Mouse (Mus musculus) neural tube, embryonic 15.5 days (tissue): ENCODE measurements at regions not wholly inside any gene's neighbourhood (a gene's known extent, or its start where the extent isn't known, plus 50 kb on each side); places are given as distances from the start of the nearest gene placed in this dataset.

Source experiments
- ATAC-seq: fragments of 200-750 bp; cut with Nextera tagmentation; 2 replicates; pipeline ENCODE4 v1.8.0; 2017; ENCODE audit warnings: mild to moderate bottlenecking, moderate TSS enrichment, moderate library complexity; ENCODE audit not compliant: low FRiP score
- H3K27ac ChIP-seq: fragments of 300-500 bp; sonication (generic); replicated peaks from 2 replicates; pipeline ENCODE4 v1.5.1; 2015; ENCODE audit warnings: mild to moderate bottlenecking, inconsistent platforms
- H3K27me3 ChIP-seq: fragments of 300-500 bp; sonication (generic); replicated peaks from 2 replicates; pipeline ENCODE4 v1.6.1; 2015; ENCODE audit warnings: inconsistent platforms
- H3K36me3 ChIP-seq: fragments of 300-500 bp; sonication (generic); 2 replicates; pipeline ENCODE4 v1.6.1; 2015; ENCODE audit warnings: inconsistent platforms
- H3K4me1 ChIP-seq: fragments of 300-500 bp; sonication (generic); 2 replicates; pipeline ENCODE4 v1.6.1; 2015; ENCODE audit warnings: inconsistent platforms
- H3K4me2 ChIP-seq: fragments of 300-500 bp; sonication (generic); 2 replicates; pipeline ENCODE4 v1.6.1; 2015; ENCODE audit warnings: inconsistent platforms, mild to moderate bottlenecking, moderate library complexity
- H3K4me3 ChIP-seq: fragments of 300-500 bp; sonication (generic); replicated peaks from 2 replicates; pipeline ENCODE4 v1.5.1; 2015; ENCODE audit warnings: mild to moderate bottlenecking, inconsistent platforms
- H3K9ac ChIP-seq: fragments of 300-500 bp; sonication (generic); replicated peaks from 2 replicates; pipeline ENCODE4 v1.6.1; 2015; ENCODE audit warnings: mild to moderate bottlenecking, inconsistent platforms
- H3K9me3 ChIP-seq: fragments of 300-500 bp; sonication (generic); replicated peaks from 2 replicates; pipeline ENCODE4 v1.6.1; 2016; ENCODE audit warnings: inconsistent platforms
- WGBS: fragments of 180-500 bp; shearing (Covaris S2); methylation state at CpG from one replicate; pipeline ENCODE4 v1.1.7; 2015; ENCODE audit warnings: mixed read lengths; 5-methylcytosine and 5-hydroxymethylcytosine counted together

DNA sequence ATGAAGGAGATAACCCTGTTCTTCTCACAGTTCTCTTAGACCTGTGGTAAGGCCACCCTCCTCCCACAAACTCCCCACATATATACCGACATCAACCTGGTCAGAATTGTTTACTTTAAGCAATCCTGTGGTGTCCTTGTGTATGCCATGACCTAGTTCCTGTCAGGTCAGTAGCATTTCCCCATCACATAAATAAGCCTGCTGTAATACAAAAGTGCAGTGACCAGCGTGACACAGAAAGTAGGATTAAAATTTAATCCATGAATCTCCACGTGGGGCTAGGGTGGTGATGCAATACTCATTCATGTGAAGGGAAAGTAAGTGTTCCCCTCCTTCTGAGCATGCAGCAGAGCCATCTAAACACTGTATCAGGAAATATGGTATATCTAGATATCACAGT is 923.2 kb upstream of the Lrrc6 start:
- H3K36me3 ChIP-seq, result no peaks in the 10 kb centered on the region
- H3K9me3 ChIP-seq, result no peaks in the 10 kb centered on the region
- no peak overlapping the region for H3K4me2 ChIP-seq
- WGBS, result 77% methylated on average over 3 of the region's 3 CpGs
- H3K4me1 ChIP-seq, result no peaks in the 10 kb centered on the region
- no peak overlapping the region for H3K27ac ChIP-seq
- no peak overlapping the region for H3K4me3 ChIP-seq
- ATAC-seq, result no peak
- H3K27me3 ChIP-seq, result no peaks in the 10 kb centered on the region
- H3K9ac ChIP-seq, result no peak overlapping the region

DNA sequence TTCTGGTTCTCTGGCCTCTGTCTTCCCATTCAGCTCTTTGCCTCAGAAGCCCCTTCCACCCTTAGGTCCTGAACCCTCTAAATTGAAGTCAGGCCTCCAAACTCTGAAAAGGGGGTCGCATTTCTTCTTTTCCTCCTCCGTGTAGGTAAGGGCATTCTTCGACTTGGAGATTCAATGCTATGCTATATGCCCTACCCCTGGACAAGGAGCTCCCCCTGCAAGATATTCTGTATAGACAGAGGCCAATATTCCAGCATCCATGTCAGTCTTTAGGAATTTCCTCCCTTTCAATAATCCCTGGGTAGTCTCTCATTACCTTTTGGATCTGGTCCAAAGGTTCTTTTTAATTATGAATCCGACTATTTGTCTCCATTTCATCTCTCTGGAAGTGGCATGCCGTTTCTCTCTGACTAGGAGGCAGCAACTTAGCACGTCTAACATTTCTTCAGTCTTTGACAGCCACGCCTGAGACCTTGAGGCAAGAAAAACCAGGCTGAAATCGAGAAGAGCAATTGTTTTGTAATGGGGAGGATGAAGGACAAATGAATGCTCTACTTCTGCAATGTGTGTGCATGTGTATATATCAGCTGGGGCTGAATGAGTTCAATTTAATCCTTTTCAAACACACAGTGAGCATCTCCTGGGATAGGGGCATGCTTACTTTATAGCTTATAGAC is 921.7 kb upstream of the Lrrc6 start:
- Histone ChIP-seq H3K27ac (no peak overlapping the region), H3K36me3 (no peaks in the 10 kb centered on the region), H3K4me2 (no peak overlapping the region), H3K9me3 (no peaks in the 10 kb centered on the region), H3K4me1 (no peaks in the 10 kb centered on the region), H3K27me3 (no peaks in the 10 kb centered on the region), H3K9ac (no peak overlapping the region), H3K4me3 (no peak overlapping the region)
- ATAC-seq, result no peak
- 80% methylated on average over 8 of the region's 8 CpGs for WGBS

DNA sequence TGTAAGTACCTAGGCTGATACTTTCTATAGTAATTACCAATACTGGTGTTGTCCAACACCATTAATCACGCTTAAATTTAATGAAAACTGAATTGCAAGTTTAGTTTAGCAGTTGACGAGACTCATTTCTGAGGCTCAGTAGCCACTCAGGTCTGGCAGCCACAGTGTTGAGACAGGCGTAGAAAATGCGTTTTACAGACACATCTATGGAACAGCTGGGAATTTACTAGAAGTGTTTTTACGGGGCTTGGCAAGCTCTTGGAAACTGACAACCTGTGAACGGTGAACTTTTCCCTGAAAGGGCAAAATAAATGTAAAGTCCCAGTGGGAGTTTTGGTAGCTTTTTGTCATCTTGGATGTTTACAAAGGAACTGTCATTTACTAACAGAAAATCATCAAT is 920.1 kb upstream of the Lrrc6 start:
- Histone ChIP-seq H3K4me1 (no peaks in the 10 kb centered on the region), H3K27me3 (no peaks in the 10 kb centered on the region), H3K4me3 (no peak overlapping the region), H3K36me3 (no peaks in the 10 kb centered on the region), H3K9me3 (no peaks in the 10 kb centered on the region), H3K4me2 (no peak overlapping the region), H3K27ac (no peak overlapping the region), H3K9ac (no peak overlapping the region)
- WGBS, result 60% methylated on average over 6 of the region's 6 CpGs
- ATAC-seq, result no peak

DNA sequence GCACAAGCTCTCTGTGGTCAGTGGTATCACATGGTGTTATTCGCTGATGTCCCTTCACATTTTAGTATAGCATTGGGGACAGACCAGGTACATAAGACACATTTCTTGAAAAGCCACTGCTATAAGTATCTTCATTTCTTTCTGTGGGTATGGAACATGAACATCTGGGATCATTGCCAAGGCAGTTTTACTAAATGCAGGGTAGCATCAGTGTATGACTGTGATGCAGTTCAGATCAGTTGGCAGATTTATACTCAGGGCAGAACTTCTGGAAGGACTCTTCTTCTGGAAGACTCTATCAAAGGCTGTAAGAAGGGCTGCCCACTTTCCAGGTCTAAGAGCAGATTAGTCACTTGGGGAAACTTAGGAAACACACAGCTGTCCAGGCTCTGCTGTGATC is 919.0 kb upstream of the Lrrc6 start:
- Histone ChIP-seq H3K4me2 (no peak overlapping the region), H3K9ac (no peak overlapping the region), H3K27me3 (no peaks in the 10 kb centered on the region), H3K4me3 (no peak overlapping the region), H3K4me1 (no peaks in the 10 kb centered on the region), H3K27ac (no peak overlapping the region), H3K9me3 (no peaks in the 10 kb centered on the region), H3K36me3 (no peaks in the 10 kb centered on the region)
- 96% methylated on average over 1 of the region's 1 CpGs for WGBS
- ATAC-seq, result no peak

DNA sequence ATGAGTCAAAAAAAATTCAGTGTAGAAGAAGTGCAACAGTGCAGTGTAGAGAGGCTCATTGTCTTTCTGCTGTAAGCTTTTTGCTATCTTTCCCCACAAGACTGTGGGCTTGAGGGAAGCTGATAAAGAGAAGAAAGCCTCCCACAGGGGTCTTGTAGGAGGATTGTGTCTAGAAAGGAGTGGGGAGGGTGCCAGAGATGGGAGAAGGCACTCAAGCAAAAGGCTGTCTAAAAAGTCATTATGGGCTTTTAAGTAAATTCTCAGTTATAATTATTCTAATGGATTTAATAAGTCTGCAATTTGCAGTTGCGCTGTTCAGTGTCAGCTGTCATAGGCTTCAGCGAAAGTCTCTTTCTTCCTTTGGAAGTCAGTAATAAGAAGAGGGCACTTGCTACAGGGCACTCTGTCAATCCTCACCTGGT is 917.0 kb upstream of the Lrrc6 start:
- Histone ChIP-seq H3K27ac (no peak overlapping the region), H3K4me3 (no peak overlapping the region), H3K27me3 (no peaks in the 10 kb centered on the region), H3K4me2 (no peak overlapping the region), H3K9me3 (no peaks in the 10 kb centered on the region), H3K4me1 (no peaks in the 10 kb centered on the region), H3K36me3 (no peaks in the 10 kb centered on the region), H3K9ac (no peak overlapping the region)
- 91% methylated on average over 2 of the region's 2 CpGs for WGBS
- no peak for ATAC-seq

DNA sequence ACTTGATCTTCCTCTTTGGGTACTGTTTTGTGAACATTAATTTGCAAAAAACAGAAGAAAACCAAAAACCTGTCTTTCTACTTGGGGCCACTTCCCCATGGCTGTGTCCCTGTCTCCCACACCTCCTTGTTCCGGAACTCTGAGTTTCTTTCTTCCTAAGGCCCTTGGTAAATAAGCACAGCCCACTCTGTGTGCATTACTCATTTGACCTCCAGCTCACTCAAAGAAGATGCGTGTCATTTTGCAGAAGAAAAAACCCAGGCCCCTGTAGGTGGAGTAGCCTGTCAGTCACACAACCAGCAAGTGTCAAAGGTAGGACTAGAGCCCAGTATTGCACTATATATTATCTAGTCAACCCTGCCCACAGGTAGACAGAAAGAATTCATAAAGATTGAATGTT is 915.1 kb upstream of the Lrrc6 start:
- Histone ChIP-seq H3K9me3 (no peaks in the 10 kb centered on the region), H3K27me3 (no peaks in the 10 kb centered on the region), H3K27ac (no peak overlapping the region), H3K4me1 (no peaks in the 10 kb centered on the region), H3K9ac (no peak overlapping the region), H3K4me3 (no peak overlapping the region), H3K4me2 (no peak overlapping the region), H3K36me3 (no peaks in the 10 kb centered on the region)
- WGBS, result 89% methylated on average over 2 of the region's 2 CpGs
- no peak for ATAC-seq

DNA sequence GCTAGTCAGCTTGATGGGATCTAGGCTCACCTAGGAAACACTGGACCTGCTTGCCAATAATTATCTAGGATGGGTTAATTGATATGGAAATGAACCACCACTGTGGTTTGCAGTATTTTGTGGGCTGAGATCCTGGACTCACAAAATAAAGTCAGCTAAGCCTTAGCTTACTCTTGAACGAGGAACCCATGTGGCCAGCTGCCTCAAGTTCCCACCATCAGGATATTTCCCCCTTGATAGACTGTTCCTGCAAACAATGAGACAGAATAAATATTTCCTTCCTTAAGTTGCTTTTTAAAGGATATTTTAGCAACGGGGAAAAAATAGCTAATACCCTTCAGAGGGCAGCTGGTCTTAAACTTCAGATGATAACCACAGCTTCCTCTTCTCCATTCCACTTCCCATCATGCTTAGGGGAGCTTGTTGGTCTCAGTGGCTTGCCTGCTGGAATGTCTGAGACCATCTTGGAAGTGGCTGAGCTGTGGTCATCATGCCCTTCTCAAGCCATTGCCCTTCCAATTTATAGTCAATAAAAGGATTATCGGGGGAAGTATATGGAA is 913.7 kb upstream of the Lrrc6 start:
- no peak for ATAC-seq
- 83% methylated on average over 3 of the region's 3 CpGs for WGBS
- no peak overlapping the region for H3K27ac ChIP-seq
- H3K27me3 ChIP-seq, result no peaks in the 10 kb centered on the region
- no peak overlapping the region for H3K4me3 ChIP-seq
- no peak overlapping the region for H3K4me2 ChIP-seq
- H3K9ac ChIP-seq, result no peak overlapping the region
- H3K9me3 ChIP-seq, result no peaks in the 10 kb centered on the region
- H3K4me1 ChIP-seq, result no peaks in the 10 kb centered on the region
- no peaks in the 10 kb centered on the region for H3K36me3 ChIP-seq

DNA sequence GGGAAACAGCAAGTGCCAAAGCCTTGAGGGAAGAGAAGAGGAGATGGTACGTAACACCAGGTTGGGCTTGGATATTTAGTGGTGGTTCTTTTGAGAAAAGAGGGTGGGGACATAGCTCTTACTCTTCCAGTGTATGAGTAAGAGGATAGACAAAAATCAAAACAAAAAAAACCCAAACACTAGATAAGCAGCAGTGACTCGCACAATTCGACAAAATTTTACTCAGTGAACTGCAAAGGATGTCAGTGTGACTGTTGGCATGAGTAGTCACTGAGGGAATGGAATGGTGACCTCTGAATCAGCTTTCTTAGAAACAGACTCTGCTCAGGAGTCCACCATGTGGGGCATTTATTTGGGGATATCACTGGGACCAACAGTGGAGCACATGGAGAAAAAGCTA is 912.9 kb upstream of the Lrrc6 start:
- Histone ChIP-seq H3K4me3 (no peak overlapping the region), H3K4me1 (no peaks in the 10 kb centered on the region), H3K27me3 (no peaks in the 10 kb centered on the region), H3K9me3 (no peaks in the 10 kb centered on the region), H3K4me2 (no peak overlapping the region), H3K9ac (no peak overlapping the region), H3K36me3 (no peaks in the 10 kb centered on the region), H3K27ac (no peak overlapping the region)
- 96% methylated on average over 3 of the region's 3 CpGs for WGBS
- ATAC-seq, result no peak

DNA sequence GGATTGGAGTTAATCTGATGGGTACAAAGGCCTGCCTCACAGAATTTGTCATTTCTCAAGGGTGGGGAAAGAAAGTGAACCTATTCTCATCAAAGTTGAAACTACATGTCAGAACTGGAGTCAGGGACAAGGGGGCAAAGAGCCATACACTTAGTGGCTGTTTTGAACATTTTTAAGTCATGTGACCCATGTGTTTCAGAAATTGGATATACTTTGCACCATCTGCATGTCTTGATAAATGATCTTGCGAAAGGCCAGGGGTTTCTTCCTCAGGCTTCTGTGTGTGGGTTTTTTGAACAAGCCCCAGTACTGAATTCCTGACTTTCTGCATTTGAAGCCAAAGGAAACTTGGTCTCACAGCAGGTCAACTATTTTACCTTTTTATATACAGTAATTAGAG is 911.7 kb upstream of the Lrrc6 start:
- no peak for ATAC-seq
- Histone ChIP-seq H3K9ac (no peak overlapping the region), H3K9me3 (no peaks in the 10 kb centered on the region), H3K4me1 (no peaks in the 10 kb centered on the region), H3K4me3 (no peak overlapping the region), H3K27me3 (no peaks in the 10 kb centered on the region), H3K27ac (no peak overlapping the region), H3K36me3 (no peaks in the 10 kb centered on the region), H3K4me2 (no peak overlapping the region)
- 97% methylated on average over 1 of the region's 1 CpGs for WGBS

DNA sequence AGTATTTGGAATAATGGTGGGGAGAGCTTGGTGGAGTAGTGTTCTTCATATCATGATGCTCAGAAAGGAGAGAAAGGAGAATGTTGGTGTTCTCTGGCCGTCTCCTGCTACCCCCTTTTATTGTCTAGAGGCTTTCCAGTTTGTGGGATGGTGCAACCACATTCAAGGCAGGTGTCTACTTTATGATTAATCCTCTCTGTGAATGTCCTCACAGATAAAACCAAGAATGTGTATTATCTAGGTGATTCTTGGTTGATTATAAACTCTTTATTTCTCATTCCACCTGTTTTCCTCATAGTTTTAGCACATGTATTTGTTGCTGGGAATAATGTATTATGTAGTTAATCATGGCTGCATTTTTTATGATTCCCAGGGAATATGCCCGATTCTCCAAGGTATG is 910.9 kb upstream of the Lrrc6 start:
- no peak overlapping the region for H3K27ac ChIP-seq
- 96% methylated on average over 2 of the region's 2 CpGs for WGBS
- no peaks in the 10 kb centered on the region for H3K9me3 ChIP-seq
- H3K4me3 ChIP-seq, result no peak overlapping the region
- no peaks in the 10 kb centered on the region for H3K36me3 ChIP-seq
- no peaks in the 10 kb centered on the region for H3K27me3 ChIP-seq
- H3K9ac ChIP-seq, result no peak overlapping the region
- no peak for ATAC-seq
- no peak overlapping the region for H3K4me2 ChIP-seq
- H3K4me1 ChIP-seq, result no peaks in the 10 kb centered on the region

DNA sequence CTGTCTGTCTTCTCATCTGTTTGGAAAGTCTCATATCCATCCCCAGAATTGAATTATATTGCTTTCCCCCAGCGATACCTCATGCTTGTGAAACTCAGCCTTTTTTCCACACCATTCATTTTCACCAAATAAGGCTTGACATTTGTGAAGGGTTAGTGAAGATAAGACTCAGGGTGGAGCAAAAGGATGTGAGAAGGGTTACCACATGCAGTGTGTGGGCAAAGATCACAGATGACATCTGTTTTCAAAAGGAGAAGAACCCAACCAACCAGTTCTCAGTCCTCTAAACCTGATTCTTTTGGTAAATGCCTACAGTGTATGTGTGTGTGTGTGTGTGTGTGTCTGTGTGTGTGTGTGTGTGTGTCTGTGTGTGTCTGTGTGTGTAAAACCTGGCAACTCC is 909.3 kb upstream of the Lrrc6 start:
- WGBS, result 88% methylated on average over 1 of the region's 1 CpGs
- ATAC-seq, result no peak
- Histone ChIP-seq H3K9me3 (no peaks in the 10 kb centered on the region), H3K27ac (no peak overlapping the region), H3K4me1 (no peaks in the 10 kb centered on the region), H3K27me3 (no peaks in the 10 kb centered on the region), H3K4me3 (no peak overlapping the region), H3K36me3 (no peaks in the 10 kb centered on the region), H3K9ac (no peak overlapping the region), H3K4me2 (no peak overlapping the region)

DNA sequence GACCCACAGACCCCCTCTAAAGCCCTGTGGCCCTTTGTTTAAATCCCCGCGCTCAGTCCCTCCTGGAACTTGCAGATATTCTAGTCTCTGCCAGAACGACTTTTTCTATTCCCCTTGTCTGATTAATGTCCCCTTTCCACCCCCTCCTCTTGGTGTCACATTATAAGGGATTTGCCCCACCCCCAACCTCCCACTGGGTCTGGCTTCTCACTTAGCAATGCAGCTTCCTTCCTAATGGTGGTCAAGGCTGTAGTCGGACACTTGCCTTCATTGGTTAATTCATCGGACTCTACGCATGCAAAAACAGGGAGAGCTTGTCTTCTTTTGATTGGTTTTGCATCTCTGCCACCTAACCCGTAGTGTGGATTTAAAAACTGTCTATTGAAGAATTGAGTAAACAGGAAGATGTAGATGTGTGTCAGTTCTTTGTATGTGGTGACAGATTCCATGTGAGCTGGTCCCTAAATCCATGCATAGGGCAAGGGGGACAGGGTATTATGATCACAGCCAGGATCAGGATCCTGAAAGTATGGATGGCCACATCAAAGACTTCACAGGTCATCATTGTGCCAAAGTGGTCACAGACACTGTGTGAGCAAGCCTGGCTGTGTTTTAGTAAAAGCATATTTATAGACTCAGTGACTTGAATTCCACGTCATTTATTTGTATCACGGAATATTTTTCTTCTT is 908.3 kb upstream of the Lrrc6 start:
- 68% methylated on average over 9 of the region's 9 CpGs for WGBS
- Histone ChIP-seq H3K36me3 (no peaks in the 10 kb centered on the region), H3K9me3 (no peaks in the 10 kb centered on the region), H3K4me1 (no peaks in the 10 kb centered on the region), H3K9ac (no peak overlapping the region), H3K4me3 (no peak overlapping the region), H3K4me2 (no peak overlapping the region), H3K27ac (no peak overlapping the region), H3K27me3 (no peaks in the 10 kb centered on the region)
- ATAC-seq, result no peak
